Comparison of ENCODE assay signal across 8 mouse cellular contexts in genomic region chr4:129741974-129742231, GRCm38 (mm10). TPM values are rescaled to one million over a fixed set of nuclear protein-coding genes. Genes with fewer than 3 reads are reported as not detected.
DNase-seq lines count a peak whose midpoint lies in the region; ATAC-seq and TF ChIP-seq lines count a peak whose summit lies in the region.

No protein-coding gene starts in this region.

- H3K9me3 ChIP-seq in forebrain, embryonic 14.5 days (replicated peaks; ENCODE audit: control insufficient read depth, low read length) = no peaks in the 10 kb centered on the region
- H3K9me3 ChIP-seq in liver, embryonic 14.5 days (ENCODE audit: control insufficient read depth, low read length) = no peaks in the 10 kb centered on the region

- peak; percentile 26; the same call in 1 of the 2 replicates for ATAC-seq in frontal cortex, adult (ENCODE audit: low TSS enrichment)
- no peak for ATAC-seq in forebrain, embryonic 14.5 days
- ATAC-seq in liver, embryonic 14.5 days (ENCODE audit: insufficient read depth) = peak; percentile 43

- H3K79me2 ChIP-seq in C2C12 (ENCODE audit: control insufficient read depth, insufficient read depth) = peaks cover 52% of the 10 kb centered on the region

- peak overlapping the region; percentile 100 for H3K9ac ChIP-seq in forebrain, embryonic 14.5 days (ENCODE audit: low read length)
- H3K9ac ChIP-seq in liver, embryonic 14.5 days (replicated peaks) = peak overlapping the region; percentile 94

- DNase-seq in frontal cortex, postnatal 14 days (ENCODE audit: low spot score in 2 of 2) = no peak
- no peak for DNase-seq in forebrain, embryonic 14.5 days (ENCODE audit: low spot score)
- no peak for DNase-seq in liver, embryonic 14.5 days (ENCODE audit: low read depth in 3 of 3, low spot score in 3 of 3)
- DNase-seq in adrenal gland, postnatal 4 days (ENCODE audit: low spot score in 2 of 2) = no peak
- DNase-seq in gastrocnemius, postnatal 36 days = no peak
- no peak for DNase-seq in right cerebral cortex, postnatal 10 days (ENCODE audit: low spot score in 2 of 2)

- no peak for TF ChIP-seq EP300 in liver, embryonic 14.5 days (IDR thresholded peaks at IDR 0.05; ENCODE audit: low read depth)

- peaks cover 31% of the 10 kb centered on the region for H3K4me1 ChIP-seq in forebrain, embryonic 14.5 days (ENCODE audit: control insufficient read depth, insufficient read depth, low read length)
- H3K4me1 ChIP-seq in liver, embryonic 14.5 days (replicated peaks; ENCODE audit: control insufficient read depth in 2 of 2, insufficient read depth in 2 of 2, low read length in 1 of 2) = peaks cover 13 to 15% of the 10 kb centered on the region in 2 experiments

- H3K36me3 ChIP-seq in C2C12 (ENCODE audit: control insufficient read depth, insufficient read depth) = peaks cover 27% of the 10 kb centered on the region
- peaks cover 3% of the 10 kb centered on the region; the same call in 1 of the 2 replicates for H3K36me3 ChIP-seq in forebrain, embryonic 14.5 days (ENCODE audit: control insufficient read depth, insufficient read depth, low read length)
- H3K36me3 ChIP-seq in liver, embryonic 14.5 days (replicated peaks; ENCODE audit: control insufficient read depth, insufficient read depth, low read depth) = no peaks in the 10 kb centered on the region; the same call in 1 of the 2 replicates

- intact Hi-C loops in gastrocnemius, postnatal 36 days (cut with DNase I) = no loop called here

- H3K79me3 ChIP-seq in C2C12 (ENCODE audit: low read depth) = peaks cover 47% of the 10 kb centered on the region

- H3K27me3 ChIP-seq in C2C12 (ENCODE audit: control insufficient read depth, insufficient read depth, insufficient read length) = no peaks in the 10 kb centered on the region
- H3K27me3 ChIP-seq in forebrain, embryonic 14.5 days (replicated peaks; ENCODE audit: control insufficient read depth, insufficient read depth, low read length) = no peaks in the 10 kb centered on the region
- no peaks in the 10 kb centered on the region for H3K27me3 ChIP-seq in liver, embryonic 14.5 days (ENCODE audit: control insufficient read depth, insufficient read depth, low read length)

- H3K4me2 ChIP-seq in forebrain, embryonic 14.5 days (ENCODE audit: low read length) = peak overlapping the region; percentile 64
- peak overlapping the region; percentile 98 for H3K4me2 ChIP-seq in liver, embryonic 14.5 days (ENCODE audit: low read depth)

- peak overlapping the region; percentile 100 for H3ac ChIP-seq in C2C12 (ENCODE audit: control insufficient read depth, insufficient read length, low read depth)

- TF ChIP-seq CTCF in C2C12 (IDR thresholded peaks at IDR 0.05; ENCODE audit: control insufficient read depth, insufficient read depth, insufficient read length) = no peak
- TF ChIP-seq CTCF in liver, embryonic 14.5 days (IDR thresholded peaks at IDR 0.05; ENCODE audit: low read depth) = no peak

- 0% methylated on average over 26 of the region's 34 CpGs for WGBS in forebrain, embryonic 14.5 days
- WGBS in liver, embryonic 14.5 days (ENCODE audit: insufficient replicate concordance) = under 1% methylated on average over 33 of the region's 34 CpGs

- peak overlapping the region; percentile 96 for H3K27ac ChIP-seq in forebrain, embryonic 14.5 days (ENCODE audit: low read depth, low read length)
- H3K27ac ChIP-seq in liver, embryonic 14.5 days = peak overlapping the region; percentile 51

- H3K4me3 ChIP-seq in C2C12 (ENCODE audit: insufficient read depth, poor library complexity, severe bottlenecking) = peak overlapping the region; percentile 99
- peak overlapping the region; percentile 98 for H3K4me3 ChIP-seq in forebrain, embryonic 14.5 days (ENCODE audit: low read depth, low read length)
- peak overlapping the region; percentile 92 to 95 for H3K4me3 ChIP-seq in liver, embryonic 14.5 days (ENCODE audit: insufficient read depth in 1 of 2, low read depth in 2 of 2, low read length in 2 of 2)

TF ChIP-seq in C2C12, 6 proteins besides CTCF, POLR2A, EP300 and RAD21:
- TF ChIP-seq CEBPB (IDR thresholded peaks at IDR 0.05; ENCODE audit: low read depth) (no peak), MYOD1 (IDR thresholded peaks at IDR 0.05; ENCODE audit: control insufficient read depth, insufficient read length, low read depth) (no peak), MAX (IDR thresholded peaks at IDR 0.05) (no peak), USF1 (IDR thresholded peaks at IDR 0.05; ENCODE audit: low read depth) (no peak), MYOG (IDR thresholded peaks at IDR 0.05; ENCODE audit: control insufficient read depth, extremely low read depth, insufficient read length) (no peak), FOSL1 (IDR thresholded peaks at IDR 0.05; ENCODE audit: insufficient read depth, low read length, poor library complexity, severe bottlenecking) (no peak)
TF ChIP-seq in C2C12: peak in this region for 0.

RNA-seq across cellular contexts. Expression of gene Khdrbs1, which starts 0.2 kb away (rescaled TPM):
- 61.6 TPM for polyA plus RNA-seq in C2C12 (2012; fragmentation: generic; extraction: Trizol)
- polyA plus RNA-seq in forebrain, embryonic 14.5 days (2014; fragmentation: Nextera tagmentation; extraction: Ambion mirVana) = 133 and 136 TPM in 2 replicates
- 12.5 and 16.7 TPM in 2 replicates for polyA plus RNA-seq in liver, embryonic 14.5 days (2012; rRNA removed)
- polyA plus RNA-seq in liver, embryonic 14.5 days (2014; fragmentation: Nextera tagmentation; extraction: Ambion mirVana) = 24.0 and 28.2 TPM in 2 replicates
- total RNA-seq in adrenal gland, postnatal 4 days (2021) = 100 to 1,000 TPM; 122 to 138 TPM
- 10 to 100 TPM; 20.2 to 26.5 TPM for total RNA-seq in gastrocnemius, postnatal 36 days (2021)

RNA-seq across cellular contexts. Expression of gene Tmem39b, which starts 45.3 kb away (rescaled TPM):
- 17.0 TPM for polyA plus RNA-seq in C2C12 (2012; fragmentation: generic; extraction: Trizol)
- 42.0 and 47.4 TPM in 2 replicates for polyA plus RNA-seq in forebrain, embryonic 14.5 days (2014; fragmentation: Nextera tagmentation; extraction: Ambion mirVana)
- 9.3 and 11.3 TPM in 2 replicates for polyA plus RNA-seq in liver, embryonic 14.5 days (2012; rRNA removed)
- 5.5 and 6.0 TPM in 2 replicates for polyA plus RNA-seq in liver, embryonic 14.5 days (2014; fragmentation: Nextera tagmentation; extraction: Ambion mirVana)
- total RNA-seq in adrenal gland, postnatal 4 days (2021) = 10 to 100 TPM; 15.9 to 19.4 TPM
- 1 to 10 TPM; 2.5 to 3.3 TPM for total RNA-seq in gastrocnemius, postnatal 36 days (2021)
